ENCODE assay signal across 17 mouse cellular contexts in genomic region chr6:138350587-138351345, GRCm38 (mm10).
DNase-seq lines count a peak whose midpoint lies in the region; ATAC-seq and TF ChIP-seq lines count a peak whose summit lies in the region.
"Had no signal": no experiment of that assay in that cellular context is flagged by ENCODE, and none has a peak within 500 bp of the region (broad histone marks: within the 10 kb centered on the region; RNA-seq: fewer than 3 reads in every experiment).

No protein-coding gene starts in this region.

- TF ChIP-seq EP300 in liver, postnatal 0 days (IDR thresholded peaks at IDR 0.05; ENCODE audit: low read depth): no peak

- no peak overlapping the region for H3K9ac ChIP-seq in kidney, postnatal 0 days (ENCODE audit: low read depth, low read length)
- no peak overlapping the region for H3K9ac ChIP-seq in intestine, embryonic 15.5 days
- no peak overlapping the region for H3K9ac ChIP-seq in liver, postnatal 0 days (replicated peaks)
- H3K9ac ChIP-seq: hindbrain, embryonic 12.5 days; limb, embryonic 13.5 days; neural tube, embryonic 13.5 days had no signal

- ATAC-seq in kidney, postnatal 0 days (replicated peaks; ENCODE audit: low FRiP score, low read depth): peak; percentile 68; the same call in 1 of the 2 replicates
- ATAC-seq in intestine, embryonic 15.5 days: peak; percentile 97
- ATAC-seq in liver, postnatal 0 days: peak; percentile 73

- DNase-seq in kidney, postnatal 0 days (ENCODE audit: low spot score): no peak
- no peak for DNase-seq in kidney, adult 11 months
- peak; percentile 66 for DNase-seq in brain, adult 2 months (ENCODE audit: low read depth, low spot score)
- no peak for DNase-seq in liver, postnatal 0 days
- no peak for DNase-seq in adrenal gland, postnatal 14 days
- no peak for DNase-seq in lung, postnatal 4 days
- DNase-seq: adrenal gland, adult 8-10 months; cerebellum, adult 2 months; gastrocnemius, adult 2 months; heart, adult 18-20 months; lung, postnatal 10 days had no signal

- TF ChIP-seq CTCF in kidney, postnatal 0 days (IDR thresholded peaks at IDR 0.05; ENCODE audit: low read depth): no peak
- TF ChIP-seq CTCF in liver, postnatal 0 days (IDR thresholded peaks at IDR 0.05; ENCODE audit: low read depth): no peak

- no peaks in the 10 kb centered on the region for H3K9me3 ChIP-seq in kidney, postnatal 0 days (replicated peaks; ENCODE audit: low read length)
- no peaks in the 10 kb centered on the region for H3K9me3 ChIP-seq in intestine, embryonic 15.5 days
- no peaks in the 10 kb centered on the region for H3K9me3 ChIP-seq in liver, postnatal 0 days (ENCODE audit: low read length)
- H3K9me3 ChIP-seq: forebrain, embryonic 10.5 days; hindbrain, embryonic 12.5 days; limb, embryonic 13.5 days; neural tube, embryonic 13.5 days had no signal

- no peak overlapping the region for H3K4me3 ChIP-seq in kidney, postnatal 0 days (replicated peaks; ENCODE audit: low read depth, low read length)
- no peak overlapping the region for H3K4me3 ChIP-seq in intestine, embryonic 15.5 days (replicated peaks)
- H3K4me3 ChIP-seq in liver, postnatal 0 days (ENCODE audit: low read depth, low read length): no peak overlapping the region
- H3K4me3 ChIP-seq: forebrain, embryonic 10.5 days; gastrocnemius, adult 2 months; hindbrain, embryonic 12.5 days; limb, embryonic 13.5 days; neural tube, embryonic 13.5 days had no signal

- WGBS in kidney, postnatal 0 days: 68% methylated on average over 3 of the region's 3 CpGs
- WGBS in intestine, embryonic 15.5 days: 62% methylated on average over 3 of the region's 3 CpGs
- 57% methylated on average over 3 of the region's 3 CpGs for WGBS in liver, postnatal 0 days (ENCODE audit: insufficient replicate concordance)

- no peak overlapping the region for H3K27ac ChIP-seq in kidney, postnatal 0 days
- H3K27ac ChIP-seq in intestine, embryonic 15.5 days: peak overlapping the region; percentile 80
- 0 out of 2 replicates have a peak overlapping the region, but pooled peaks have one; percentile 3 for H3K27ac ChIP-seq in liver, postnatal 0 days (ENCODE audit: low read depth)
- H3K27ac ChIP-seq: forebrain, embryonic 10.5 days; gastrocnemius, adult 2 months; hindbrain, embryonic 12.5 days; limb, embryonic 13.5 days; neural tube, embryonic 13.5 days had no signal

- no peak overlapping the region for H3K4me2 ChIP-seq in kidney, postnatal 0 days (ENCODE audit: low read length)
- H3K4me2 ChIP-seq in intestine, embryonic 15.5 days (replicated peaks): no peak overlapping the region
- peak overlapping the region; percentile 32; the same call in 1 of the 2 replicates for H3K4me2 ChIP-seq in liver, postnatal 0 days (ENCODE audit: low read depth, low read length)
- H3K4me2 ChIP-seq: hindbrain, embryonic 12.5 days; limb, embryonic 13.5 days; neural tube, embryonic 13.5 days had no signal

- no peaks in the 10 kb centered on the region for H3K36me3 ChIP-seq in kidney, postnatal 0 days (ENCODE audit: insufficient read depth, low read length)
- no peaks in the 10 kb centered on the region for H3K36me3 ChIP-seq in intestine, embryonic 15.5 days
- H3K36me3 ChIP-seq in liver, postnatal 0 days (replicated peaks; ENCODE audit: insufficient read depth, low read length): no peaks in the 10 kb centered on the region
- H3K36me3 ChIP-seq: forebrain, embryonic 10.5 days; G1E; hindbrain, embryonic 12.5 days; limb, embryonic 13.5 days; neural tube, embryonic 13.5 days had no signal

- H3K27me3 ChIP-seq in kidney, postnatal 0 days (ENCODE audit: insufficient read depth, low read length): no peaks in the 10 kb centered on the region
- no peaks in the 10 kb centered on the region for H3K27me3 ChIP-seq in intestine, embryonic 15.5 days (replicated peaks)
- H3K27me3 ChIP-seq in liver, postnatal 0 days (ENCODE audit: insufficient read depth, low read length): no peaks in the 10 kb centered on the region
- H3K27me3 ChIP-seq: hindbrain, embryonic 12.5 days; limb, embryonic 13.5 days; neural tube, embryonic 13.5 days had no signal

- no peaks in the 10 kb centered on the region for H3K4me1 ChIP-seq in kidney, postnatal 0 days (replicated peaks; ENCODE audit: insufficient read depth, low read length)
- H3K4me1 ChIP-seq in intestine, embryonic 15.5 days (replicated peaks): no peaks in the 10 kb centered on the region
- no peaks in the 10 kb centered on the region for H3K4me1 ChIP-seq in liver, postnatal 0 days (ENCODE audit: insufficient read depth)
- H3K4me1 ChIP-seq: forebrain, embryonic 10.5 days; hindbrain, embryonic 12.5 days; limb, embryonic 13.5 days; neural tube, embryonic 13.5 days had no signal
